Mouse (Mus musculus) midbrain, embryonic 15.5 days (tissue): Measurements from ENCODE around the gene Adamts18. TPM values are rescaled to one million over a fixed set of nuclear protein-coding genes. Genes with fewer than 3 reads are reported as not detected.
"Not testable (repeated sequence)": the region's sequence is repeated elsewhere in the genome, so short reads cannot be mapped to it uniquely, and the experiment has no call there.

Experiments
- ATAC-seq: fragments of 200-750 bp; cut with Nextera tagmentation; replicated peaks from 2 replicates; pipeline ENCODE4 v1.8.0; 2017; ENCODE audit warnings: moderate TSS enrichment
- H3K27ac ChIP-seq: fragments of 300-500 bp; sonication (generic); 2 replicates; pipeline ENCODE4 v1.5.1; 2015; ENCODE audit warnings: mild to moderate bottlenecking, inconsistent platforms
- H3K27me3 ChIP-seq: fragments of 300-500 bp; sonication (generic); replicated peaks from 2 replicates; pipeline ENCODE4 v1.6.1; 2015; ENCODE audit warnings: inconsistent platforms
- H3K36me3 ChIP-seq: fragments of 300-500 bp; sonication (generic); replicated peaks from 2 replicates; pipeline ENCODE4 v1.6.1; 2015; ENCODE audit warnings: inconsistent platforms
- H3K4me1 ChIP-seq: fragments of 300-500 bp; sonication (generic); 2 replicates; pipeline ENCODE4 v1.6.1; 2015; ENCODE audit warnings: inconsistent platforms
- H3K4me2 ChIP-seq: fragments of 300-500 bp; sonication (generic); 2 replicates; pipeline ENCODE4 v1.6.1; 2015; ENCODE audit warnings: inconsistent platforms, mild to moderate bottlenecking, moderate library complexity
- H3K4me3 ChIP-seq: fragments of 300-500 bp; sonication (generic); 2 replicates; pipeline ENCODE4 v1.5.1; 2015; ENCODE audit warnings: mild to moderate bottlenecking, inconsistent platforms
- H3K9ac ChIP-seq: fragments of 300-500 bp; sonication (generic); 2 replicates; pipeline ENCODE4 v1.6.1; 2015; ENCODE audit warnings: mild to moderate bottlenecking, inconsistent platforms
- H3K9me3 ChIP-seq: fragments of 300-500 bp; sonication (generic); 2 replicates; pipeline ENCODE4 v1.6.1; 2016; ENCODE audit warnings: inconsistent platforms
- WGBS: fragments of 180-500 bp; shearing (Covaris S2); methylation state at CpG from one replicate; pipeline ENCODE4 v1.1.7; 2015; ENCODE audit warnings: mixed read lengths; 5-methylcytosine and 5-hydroxymethylcytosine counted together
- polyA plus RNA-seq: library from polyadenylated mRNA; unstranded; fragments of >200 nt; fragmentation: Nextera tagmentation; extraction: Ambion mirVana; gene quantifications from 2 replicates; pipeline ENCODE4 v1.2.1, GENCODE M21; 2015

The Adamts18 gene
- polyA plus RNA-seq, 1 experiment from 2014 or later, result 3.2 TPM

DNA sequence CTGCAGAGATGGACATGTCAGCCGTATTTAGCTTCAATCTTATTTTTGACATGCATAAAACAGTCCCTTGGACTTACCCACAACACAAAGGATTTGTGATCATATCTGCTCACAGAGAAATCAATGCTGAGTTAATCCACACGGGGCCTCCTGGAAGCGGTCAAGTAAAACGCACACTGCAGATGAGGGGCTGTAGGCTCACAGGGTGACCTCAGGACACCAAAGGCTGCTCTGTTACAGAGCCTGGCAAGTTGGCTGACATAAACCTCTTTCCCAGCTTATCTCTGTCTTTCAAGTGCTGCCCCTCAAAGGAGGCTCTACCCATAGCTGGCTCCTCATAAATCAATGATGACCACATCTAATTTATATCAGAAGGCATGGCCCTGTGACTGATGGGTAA, 14.9 kb downstream of the Adamts18 start:
- no peak; the same call in 1 of the 2 replicates for ATAC-seq
- Histone ChIP-seq H3K4me2 (no peak overlapping the region), H3K27ac (no peak overlapping the region), H3K36me3 (no peaks in the 10 kb centered on the region), H3K9ac (no peak overlapping the region), H3K27me3 (no peaks in the 10 kb centered on the region), H3K4me3 (no peak overlapping the region), H3K9me3 (no peaks in the 10 kb centered on the region), H3K4me1 (peaks cover 10% of the 10 kb centered on the region; the same call in 1 of the 2 replicates)
- WGBS, result 25% methylated on average over 4 of the region's 4 CpGs

- H3K9me3 ChIP-seq, result no peaks in the 10 kb centered on the region
- WGBS, result 99% methylated on average over 3 of the region's 3 CpGs
- H3K4me2 ChIP-seq, result no peak overlapping the region
- no peak overlapping the region for H3K9ac ChIP-seq
- no peaks in the 10 kb centered on the region for H3K36me3 ChIP-seq
- no peak overlapping the region for H3K27ac ChIP-seq
- H3K4me3 ChIP-seq, result no peak overlapping the region
- H3K4me1 ChIP-seq, result no peaks in the 10 kb centered on the region
- H3K27me3 ChIP-seq, result no peaks in the 10 kb centered on the region
- no peak for ATAC-seq
Observed at GRCm38 (mm10) chr8:113827270-113827669, 21.3 kb downstream of the Adamts18 start.

DNA sequence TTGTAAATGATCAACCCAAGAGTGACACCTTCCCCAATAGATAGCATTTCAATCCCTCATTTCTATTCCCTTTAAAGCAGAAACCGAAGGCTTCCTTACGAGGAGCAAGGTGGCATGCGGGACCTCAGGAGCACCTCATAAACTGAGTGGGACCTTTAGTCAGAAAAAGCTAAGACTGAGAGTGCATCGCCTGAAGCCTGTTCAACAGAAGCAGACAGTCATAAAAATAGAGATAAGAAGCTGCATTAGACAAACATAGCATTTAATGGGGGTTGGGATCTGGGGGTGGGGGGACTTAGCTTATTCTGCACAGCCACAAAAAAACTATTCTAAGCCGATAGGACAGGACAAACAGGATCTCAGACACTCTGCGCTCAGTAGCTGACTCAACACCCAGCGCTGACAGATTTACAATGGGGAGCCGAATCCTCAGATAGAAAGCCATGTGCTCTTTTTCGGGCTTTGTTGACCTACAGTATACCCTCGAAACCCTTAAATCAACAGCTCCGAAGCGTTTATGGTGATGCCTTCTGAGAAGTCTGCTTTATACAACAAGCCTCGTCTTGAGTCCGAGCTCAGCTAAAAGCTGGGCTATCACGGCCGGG, 27.5 kb downstream of the Adamts18 start:
- H3K9ac ChIP-seq, result no peak overlapping the region
- no peak overlapping the region for H3K4me3 ChIP-seq
- H3K27me3 ChIP-seq, result no peaks in the 10 kb centered on the region
- H3K27ac ChIP-seq, result no peak overlapping the region
- H3K36me3 ChIP-seq, result no peaks in the 10 kb centered on the region
- ATAC-seq, result no peak
- no peaks in the 10 kb centered on the region for H3K9me3 ChIP-seq
- no peak overlapping the region for H3K4me2 ChIP-seq
- 83% methylated on average over 16 of the region's 16 CpGs for WGBS
- H3K4me1 ChIP-seq, result no peaks in the 10 kb centered on the region

DNA sequence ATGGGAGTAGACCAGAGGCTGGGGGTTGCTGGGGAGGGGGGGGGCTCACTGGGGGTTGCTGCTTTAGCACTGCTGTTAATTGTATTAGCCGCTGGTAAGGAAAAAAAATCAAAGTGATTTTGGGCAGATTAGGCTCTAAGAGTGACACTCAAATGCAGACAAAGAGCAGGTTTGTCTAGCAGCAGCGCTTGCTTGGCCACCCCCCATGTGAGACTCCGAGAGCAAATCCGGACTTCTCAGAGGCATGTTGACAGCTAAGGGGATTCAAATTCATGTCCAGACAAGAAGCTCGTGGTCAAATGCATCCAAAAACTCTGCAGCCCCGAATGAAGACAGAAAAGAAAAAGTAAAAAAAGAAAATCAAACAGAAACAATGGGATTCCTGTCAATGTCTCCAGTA, 34.6 kb downstream of the Adamts18 start:
- Histone ChIP-seq H3K4me3 (no peak overlapping the region), H3K4me1 (no peaks in the 10 kb centered on the region)
- no peak for ATAC-seq

GRCm38 (mm10) chr8:113811521-113811920, 37.0 kb downstream of the Adamts18 start:
- Histone ChIP-seq H3K4me1 (no peaks in the 10 kb centered on the region), H3K9me3 (no peaks in the 10 kb centered on the region), H3K27ac (no peak overlapping the region), H3K36me3 (no peaks in the 10 kb centered on the region), H3K27me3 (no peaks in the 10 kb centered on the region), H3K9ac (no peak overlapping the region), H3K4me3 (no peak overlapping the region), H3K4me2 (no peak overlapping the region)
- ATAC-seq, result no peak
- 89% methylated on average over 4 of the region's 4 CpGs for WGBS

More for the DNA sequence above, 34.6 kb downstream of the Adamts18 start:
- 25% methylated on average over 6 of the region's 6 CpGs for WGBS
- Histone ChIP-seq H3K36me3 (no peaks in the 10 kb centered on the region), H3K4me2 (no peak overlapping the region), H3K9me3 (no peaks in the 10 kb centered on the region), H3K9ac (no peak overlapping the region), H3K27me3 (no peaks in the 10 kb centered on the region), H3K27ac (no peak overlapping the region)

GRCm38 (mm10) chr8:113809929-113810328, 38.6 kb downstream of the Adamts18 start:
- no peak overlapping the region for H3K4me3 ChIP-seq
- no peak overlapping the region for H3K27ac ChIP-seq
- H3K9ac ChIP-seq, result no peak overlapping the region
- 76% methylated on average over 5 of the region's 5 CpGs for whole genome bisulfite sequencing
- H3K36me3 ChIP-seq, result no peaks in the 10 kb centered on the region
- H3K4me2 ChIP-seq, result no peak overlapping the region
- no peaks in the 10 kb centered on the region for H3K9me3 ChIP-seq
- no peak for ATAC-seq
- no peaks in the 10 kb centered on the region for H3K4me1 ChIP-seq
- H3K27me3 ChIP-seq, result no peaks in the 10 kb centered on the region

DNA sequence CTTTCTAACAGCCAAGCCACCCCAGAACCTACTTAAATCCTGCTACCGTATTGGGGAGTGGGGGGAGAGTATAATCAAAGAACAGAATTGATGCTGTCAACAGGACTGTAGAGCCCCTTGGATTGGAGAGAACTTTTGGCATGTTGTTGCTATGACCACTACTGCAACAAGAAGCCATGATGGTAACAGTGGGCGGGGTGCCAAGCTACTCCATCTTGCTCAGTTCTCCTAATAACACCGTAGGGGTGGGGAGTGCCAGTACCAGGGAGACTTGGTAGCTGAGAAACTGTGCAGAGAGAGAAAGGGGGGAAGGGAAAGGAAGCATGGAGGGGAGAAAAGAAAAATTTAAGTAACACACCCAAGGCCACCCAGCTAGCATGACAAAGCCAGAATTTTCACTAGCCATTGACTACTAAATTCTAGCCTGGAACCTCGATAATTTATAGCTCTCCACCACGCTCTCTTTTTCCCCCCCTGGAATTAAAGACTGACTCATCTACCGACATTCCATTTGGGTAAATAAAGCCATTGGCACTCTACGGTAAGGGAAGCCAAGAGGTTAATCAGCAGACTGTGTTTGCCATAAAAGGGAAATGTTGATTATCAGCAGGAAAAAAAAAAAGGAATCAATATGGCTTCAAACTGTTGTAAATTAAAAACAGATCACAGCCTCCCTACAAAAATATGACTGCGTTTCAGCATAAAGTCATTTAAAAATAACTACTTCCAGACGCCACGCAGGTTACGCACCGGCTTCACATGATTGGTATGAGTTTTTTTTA, 44.5 kb downstream of the Adamts18 start:
- Histone ChIP-seq H3K27ac (no peak overlapping the region), H3K9ac (no peak overlapping the region), H3K4me3 (no peak overlapping the region), H3K36me3 (no peaks in the 10 kb centered on the region), H3K9me3 (no peaks in the 10 kb centered on the region), H3K4me1 (no peaks in the 10 kb centered on the region), H3K27me3 (no peaks in the 10 kb centered on the region), H3K4me2 (no peak overlapping the region)
- ATAC-seq, result no peak
- WGBS, result 91% methylated on average over 12 of the region's 12 CpGs

DNA sequence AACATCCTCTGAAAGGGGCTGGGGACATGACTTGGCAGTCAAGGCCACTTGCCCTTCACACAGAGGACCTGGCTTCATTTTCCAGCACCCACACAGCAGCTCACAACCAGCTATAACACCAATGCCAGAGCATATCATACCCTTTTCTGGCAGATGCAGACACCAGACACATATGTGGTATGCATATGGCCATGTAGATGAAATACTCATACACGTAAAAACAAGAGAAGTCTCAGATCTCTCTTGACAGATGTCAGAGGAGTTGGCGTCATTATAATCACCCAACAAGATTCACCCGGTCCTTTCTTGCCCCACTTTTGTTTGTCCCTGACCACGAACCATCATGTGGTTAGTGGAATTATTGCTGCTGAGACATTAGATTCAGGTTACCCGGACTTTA, 47.0 kb downstream of the Adamts18 start:
- no peak overlapping the region for H3K4me2 ChIP-seq
- no peaks in the 10 kb centered on the region for H3K4me1 ChIP-seq
- H3K9me3 ChIP-seq, result no peaks in the 10 kb centered on the region
- H3K9ac ChIP-seq, result no peak overlapping the region
- no peaks in the 10 kb centered on the region for H3K36me3 ChIP-seq
- no peak overlapping the region for H3K27ac ChIP-seq
- WGBS, result 52% methylated on average over 5 of the region's 5 CpGs
- no peak overlapping the region for H3K4me3 ChIP-seq
- no peaks in the 10 kb centered on the region for H3K27me3 ChIP-seq
- ATAC-seq, result no peak

DNA sequence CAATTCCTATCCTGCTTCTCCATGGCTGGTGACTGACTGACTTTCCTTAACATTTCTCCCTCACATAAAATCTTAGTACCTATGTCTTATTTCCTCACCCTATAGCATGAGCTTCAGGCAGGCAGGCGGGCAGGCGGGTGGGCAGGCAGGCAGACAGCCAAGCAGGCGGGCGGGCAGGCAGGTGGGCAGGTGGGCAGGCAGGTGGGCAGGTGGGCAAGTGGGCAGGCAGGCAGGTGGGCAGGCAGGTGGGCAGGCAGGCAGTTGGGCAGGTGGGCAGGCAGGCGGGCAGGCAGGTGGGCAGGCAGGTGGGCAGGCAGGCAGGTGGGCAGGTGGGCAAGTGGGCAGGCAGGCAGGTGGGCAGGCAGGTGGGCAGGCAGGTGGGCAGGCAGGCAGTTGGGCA, 48.0 kb downstream of the Adamts18 start:
- not testable (repeated sequence) for H3K9ac ChIP-seq, ATAC-seq, H3K4me1 ChIP-seq, H3K36me3 ChIP-seq, H3K4me3 ChIP-seq, H3K27me3 ChIP-seq, H3K4me2 ChIP-seq, H3K27ac ChIP-seq, H3K9me3 ChIP-seq
- no CpG with 5 or more reads among the region's 5 CpGs for WGBS

DNA sequence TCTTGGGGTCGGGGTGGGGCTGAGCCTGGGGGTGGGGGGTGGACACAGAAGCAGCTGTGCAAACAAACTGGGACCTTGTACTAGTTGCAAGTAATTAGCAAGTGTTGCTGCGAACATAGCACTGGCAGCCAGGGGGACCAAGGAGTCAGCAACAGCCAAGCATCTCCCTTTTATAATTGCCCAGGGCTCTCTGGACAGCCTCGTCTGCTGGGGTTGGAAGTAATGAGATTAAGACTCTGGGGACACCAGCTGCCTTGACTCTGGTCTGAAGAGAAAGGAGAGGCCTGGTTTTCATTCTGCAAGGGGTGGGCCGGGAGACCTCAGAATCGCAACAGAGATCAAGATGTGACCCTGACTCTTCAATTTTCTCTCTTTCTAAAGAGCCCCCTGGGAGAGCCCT, 49.0 kb downstream of the Adamts18 start:
- no peaks in the 10 kb centered on the region for H3K4me1 ChIP-seq
- H3K4me3 ChIP-seq, result no peak overlapping the region
- no CpG with 5 or more reads among the region's 5 CpGs for WGBS
- no peak overlapping the region for H3K9ac ChIP-seq
- H3K27ac ChIP-seq, result no peak overlapping the region
- H3K27me3 ChIP-seq, result no peaks in the 10 kb centered on the region
- no peaks in the 10 kb centered on the region for H3K9me3 ChIP-seq
- no peak for ATAC-seq
- H3K36me3 ChIP-seq, result no peaks in the 10 kb centered on the region
- no peak overlapping the region for H3K4me2 ChIP-seq

DNA sequence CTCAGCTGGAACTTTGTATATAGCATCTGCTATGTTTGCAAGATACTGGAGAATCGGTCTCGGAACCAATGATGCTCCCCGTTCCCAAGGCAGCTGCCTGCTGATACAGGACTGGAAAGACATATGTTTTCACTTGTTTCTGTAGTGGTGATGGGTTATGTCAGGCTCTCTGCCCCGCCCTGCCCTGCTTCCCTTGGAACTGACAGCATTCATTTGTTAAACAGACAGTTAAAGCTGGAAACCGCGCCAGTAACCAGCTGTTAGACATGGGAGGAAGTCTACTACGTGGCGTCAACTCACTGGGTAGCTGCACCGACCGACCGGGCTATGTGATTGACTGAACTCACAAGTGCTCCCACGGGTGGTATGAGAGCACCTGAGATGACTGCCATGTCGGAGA, 56.7 kb downstream of the Adamts18 start:
- H3K4me3 ChIP-seq, result no peak overlapping the region
- no peak overlapping the region for H3K27ac ChIP-seq
- no peak overlapping the region for H3K4me2 ChIP-seq
- ATAC-seq, result no peak
- no peaks in the 10 kb centered on the region for H3K4me1 ChIP-seq
- H3K27me3 ChIP-seq, result no peaks in the 10 kb centered on the region
- no peaks in the 10 kb centered on the region for H3K9me3 ChIP-seq
- no peak overlapping the region for H3K9ac ChIP-seq
- WGBS, result no CpG with 5 or more reads among the region's 13 CpGs
- no peaks in the 10 kb centered on the region for H3K36me3 ChIP-seq

GRCm38 (mm10) chr8:113791061-113791460, 57.5 kb downstream of the Adamts18 start:
- no peaks in the 10 kb centered on the region for H3K9me3 ChIP-seq
- H3K27me3 ChIP-seq, result no peaks in the 10 kb centered on the region
- H3K4me1 ChIP-seq, result no peaks in the 10 kb centered on the region
- no peak overlapping the region for H3K4me3 ChIP-seq
- H3K36me3 ChIP-seq, result no peaks in the 10 kb centered on the region
- no peak overlapping the region for H3K4me2 ChIP-seq
- ATAC-seq, result no peak
- H3K9ac ChIP-seq, result no peak overlapping the region
- H3K27ac ChIP-seq, result no peak overlapping the region
- no CpG with 5 or more reads among the region's 3 CpGs for WGBS

DNA sequence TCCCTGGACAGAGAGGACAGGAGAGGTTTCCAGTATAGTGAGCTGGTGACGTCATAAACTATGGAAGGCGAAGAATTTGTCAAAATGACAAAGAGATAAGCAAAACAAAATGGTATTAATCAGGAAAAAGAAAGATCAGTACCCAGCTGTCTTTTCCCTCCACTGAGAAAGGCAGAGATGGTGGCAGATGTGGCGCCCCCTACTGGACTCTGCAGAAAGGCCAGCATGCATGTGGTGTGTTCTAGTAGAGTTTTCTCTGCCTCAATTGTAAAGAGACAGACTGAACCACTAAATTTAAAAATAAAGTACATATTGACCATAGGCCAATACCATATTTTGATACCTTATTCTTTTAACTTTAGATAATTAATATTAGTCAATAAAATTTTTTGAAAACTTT, 64.8 kb downstream of the Adamts18 start:
- H3K36me3 ChIP-seq, result no peaks in the 10 kb centered on the region
- H3K27me3 ChIP-seq, result no peaks in the 10 kb centered on the region
- no peak overlapping the region for H3K27ac ChIP-seq
- no peak overlapping the region for H3K4me2 ChIP-seq
- H3K9me3 ChIP-seq, result no peaks in the 10 kb centered on the region
- no peak overlapping the region for H3K9ac ChIP-seq
- H3K4me1 ChIP-seq, result no peaks in the 10 kb centered on the region
- H3K4me3 ChIP-seq, result no peak overlapping the region
- no peak for ATAC-seq
- no CpG with 5 or more reads among the region's 3 CpGs for WGBS
